Comparison of ENCODE assay signal across 9 mouse cellular contexts in genomic region chr4:86555035-86555707, GRCm38 (mm10). TPM values are rescaled to one million over a fixed set of nuclear protein-coding genes. Genes with fewer than 3 reads are reported as not detected.
DNase-seq lines count a peak whose midpoint lies in the region; ATAC-seq and TF ChIP-seq lines count a peak whose summit lies in the region.
"Had no signal": no experiment of that assay in that cellular context is flagged by ENCODE, and none has a peak within 500 bp of the region (broad histone marks: within the 10 kb centered on the region; RNA-seq: fewer than 3 reads in every experiment).

No protein-coding gene starts in this region.

- no peaks in the 10 kb centered on the region for H3K27me3 ChIP-seq in kidney, embryonic 14.5 days (ENCODE audit: control insufficient read depth, insufficient read depth, low read length)
- H3K27me3 ChIP-seq in ES-Bruce4 (ENCODE audit: control insufficient read depth, insufficient read depth, low read length, poor library complexity, severe bottlenecking): no peaks in the 10 kb centered on the region
- H3K27me3 ChIP-seq in intestine, postnatal 0 days (replicated peaks; ENCODE audit: control insufficient read depth, insufficient read depth, low read length): no peaks in the 10 kb centered on the region

- H3K9me3 ChIP-seq in kidney, embryonic 14.5 days (ENCODE audit: control insufficient read depth, low read length): no peaks in the 10 kb centered on the region
- H3K9me3 ChIP-seq in ES-Bruce4 (replicated peaks; ENCODE audit: control insufficient read depth, insufficient read depth, low read length, poor library complexity, severe bottlenecking): no peaks in the 10 kb centered on the region
- H3K9me3 ChIP-seq in intestine, postnatal 0 days (ENCODE audit: control insufficient read depth): no peaks in the 10 kb centered on the region

- no peaks in the 10 kb centered on the region for H3K36me3 ChIP-seq in kidney, embryonic 14.5 days (ENCODE audit: control insufficient read depth, insufficient read depth, low read length)
- H3K36me3 ChIP-seq in ES-Bruce4 (ENCODE audit: control insufficient read depth, insufficient read depth, low read length, poor library complexity, severe bottlenecking): no peaks in the 10 kb centered on the region
- no peaks in the 10 kb centered on the region for H3K36me3 ChIP-seq in intestine, postnatal 0 days (ENCODE audit: control insufficient read depth, insufficient read depth)

- TF ChIP-seq POLR2A in ES-Bruce4 (IDR thresholded peaks at IDR 0.05; ENCODE audit: insufficient read depth, low read length): no peak

- no peak overlapping the region for H3K4me3 ChIP-seq in kidney, embryonic 14.5 days (ENCODE audit: low read length)
- no peak overlapping the region for H3K4me3 ChIP-seq in ES-Bruce4 (ENCODE audit: low read depth, low read length)
- H3K4me3 ChIP-seq in intestine, postnatal 0 days (ENCODE audit: low read depth, low read length): no peak overlapping the region
- H3K4me3 ChIP-seq: erythroblast, embryonic 14.5 days had no signal

- ATAC-seq in kidney, embryonic 14.5 days (ENCODE audit: low FRiP score, low TSS enrichment): peak; percentile 64; the same call in 1 of the 2 replicates
- ATAC-seq in intestine, postnatal 0 days: no peak

- no peak for TF ChIP-seq EP300 in ES-Bruce4 (IDR thresholded peaks at IDR 0.05; ENCODE audit: insufficient read depth, low read depth, low read length)

- TF ChIP-seq CTCF in ES-Bruce4 (IDR thresholded peaks at IDR 0.05; ENCODE audit: low read depth, low read length): peak; percentile 31
- peak; percentile 76 for TF ChIP-seq CTCF in intestine, postnatal 0 days (IDR thresholded peaks at IDR 0.05; ENCODE audit: low read depth)

- no peaks in the 10 kb centered on the region for H3K4me1 ChIP-seq in kidney, embryonic 14.5 days (ENCODE audit: control insufficient read depth, insufficient read depth, low read length)
- no peaks in the 10 kb centered on the region for H3K4me1 ChIP-seq in ES-Bruce4 (ENCODE audit: control insufficient read depth, insufficient read depth, low read length)
- no peaks in the 10 kb centered on the region for H3K4me1 ChIP-seq in intestine, postnatal 0 days (replicated peaks; ENCODE audit: control insufficient read depth, insufficient read depth, low read length)

- no peak overlapping the region for H3K27ac ChIP-seq in kidney, embryonic 14.5 days (ENCODE audit: low read depth, low read length)
- H3K27ac ChIP-seq in ES-Bruce4 (ENCODE audit: insufficient read depth, low read length): no peak overlapping the region
- no peak overlapping the region for H3K27ac ChIP-seq in intestine, postnatal 0 days (ENCODE audit: low read depth, low read length)

- no peak overlapping the region for H3K4me2 ChIP-seq in kidney, embryonic 14.5 days (replicated peaks; ENCODE audit: low read depth, low read length)
- no peak overlapping the region for H3K4me2 ChIP-seq in intestine, postnatal 0 days (replicated peaks; ENCODE audit: low read depth)

- DNase-seq in kidney, adult 11 months: no peak
- peak; percentile 22 for DNase-seq in c-Kit-positive CD71-positive TER-119-negative erythroid progenitor cells, embryonic 14.5 days (ENCODE audit: low read depth)
- DNase-seq in retina, adult 2 months (ENCODE audit: low read depth, low spot score): peak; percentile 44
- no peak for DNase-seq in spleen, adult 18-20 months
- DNase-seq in testis, postnatal 10 days (ENCODE audit: low spot score): no peak

- no peak overlapping the region for H3K9ac ChIP-seq in kidney, embryonic 14.5 days (ENCODE audit: low read depth, low read length)
- H3K9ac ChIP-seq in ES-Bruce4 (ENCODE audit: low read depth, poor library complexity, severe bottlenecking): no peak overlapping the region
- no peak overlapping the region for H3K9ac ChIP-seq in intestine, postnatal 0 days (ENCODE audit: low read depth, low read length)

- 25% methylated on average over 6 of the region's 6 CpGs for WGBS in kidney, embryonic 14.5 days
- 25% methylated on average over 6 of the region's 6 CpGs for WGBS in intestine, postnatal 0 days

RNA-seq across cellular contexts. Expression of gene Saxo1, which starts 3.0 kb away (rescaled TPM):
- polyA plus RNA-seq in kidney, embryonic 14.5 days (2014; fragmentation: Nextera tagmentation; extraction: Ambion mirVana): 0.11 and 0.12 TPM in 2 replicates
- polyA plus RNA-seq in ES-Bruce4 (2011; ENCODE audit: insufficient read depth, insufficient read length, low read depth, missing spikeins): not detected in 2 replicates
- not detected in 2 replicates for polyA plus RNA-seq in intestine, postnatal 0 days (2015; fragmentation: Nextera tagmentation; extraction: Ambion mirVana)
- polyA plus RNA-seq: erythroblast, embryonic 14.5 days had no signal

RNA-seq across cellular contexts. Expression of gene Rraga, which starts 20.3 kb away (rescaled TPM):
- 88.7 and 115 TPM in 2 replicates for polyA plus RNA-seq in kidney, embryonic 14.5 days (2014; fragmentation: Nextera tagmentation; extraction: Ambion mirVana)
- polyA plus RNA-seq in ES-Bruce4 (2011; ENCODE audit: insufficient read depth, insufficient read length, low read depth, missing spikeins): 110 and 112 TPM in 2 replicates
- 37.0 and 38.6 TPM in 2 replicates for polyA plus RNA-seq in intestine, postnatal 0 days (2015; fragmentation: Nextera tagmentation; extraction: Ambion mirVana)

RNA-seq across cellular contexts. Expression of gene Haus6, which starts 56.7 kb away (rescaled TPM):
- 17.4 and 27.7 TPM in 2 replicates for polyA plus RNA-seq in kidney, embryonic 14.5 days (2014; fragmentation: Nextera tagmentation; extraction: Ambion mirVana)
- polyA plus RNA-seq in ES-Bruce4 (2011; ENCODE audit: insufficient read depth, insufficient read length, low read depth, missing spikeins): 50.0 and 55.6 TPM in 2 replicates
- polyA plus RNA-seq in intestine, postnatal 0 days (2015; fragmentation: Nextera tagmentation; extraction: Ambion mirVana): 3.0 and 3.1 TPM in 2 replicates

Comparison
In these comparisons a context has a peak if more than half of its experiments do, and no peak if none do; other contexts are left out.
1. DNase-seq: peak in c-Kit-positive CD71-positive TER-119-negative erythroid progenitor cells, embryonic 14.5 days (single experiment) and retina, adult 2 months (single experiment); none in kidney, adult 11 months (single experiment), spleen, adult 18-20 months (0 of 2) and testis, postnatal 10 days (single experiment).